Mouse (Mus musculus) layer of hippocampus, postnatal 14 days (tissue): ENCODE results near the gene Snx9. TPM values are rescaled to one million over a fixed set of nuclear protein-coding genes. Genes with fewer than 3 reads are reported as not detected.

Experiments used
- DNase-seq, 2 experiments: peaks; one replicate each; pipeline ENCODE4 v3.0.0; 2021 to 2022; ENCODE audit warnings: low spot score in 2 of 2, mixed read lengths in 1 of 2
- total RNA-seq, 2 experiments: library from RNA; stranded (reverse); gene quantifications; 2 replicates each; pipeline ENCODE4 v1.2.3; 2021

The Snx9 gene
- total RNA-seq, 2 experiments from 2014 or later, result 13.4 to 13.7 TPM

DNA sequence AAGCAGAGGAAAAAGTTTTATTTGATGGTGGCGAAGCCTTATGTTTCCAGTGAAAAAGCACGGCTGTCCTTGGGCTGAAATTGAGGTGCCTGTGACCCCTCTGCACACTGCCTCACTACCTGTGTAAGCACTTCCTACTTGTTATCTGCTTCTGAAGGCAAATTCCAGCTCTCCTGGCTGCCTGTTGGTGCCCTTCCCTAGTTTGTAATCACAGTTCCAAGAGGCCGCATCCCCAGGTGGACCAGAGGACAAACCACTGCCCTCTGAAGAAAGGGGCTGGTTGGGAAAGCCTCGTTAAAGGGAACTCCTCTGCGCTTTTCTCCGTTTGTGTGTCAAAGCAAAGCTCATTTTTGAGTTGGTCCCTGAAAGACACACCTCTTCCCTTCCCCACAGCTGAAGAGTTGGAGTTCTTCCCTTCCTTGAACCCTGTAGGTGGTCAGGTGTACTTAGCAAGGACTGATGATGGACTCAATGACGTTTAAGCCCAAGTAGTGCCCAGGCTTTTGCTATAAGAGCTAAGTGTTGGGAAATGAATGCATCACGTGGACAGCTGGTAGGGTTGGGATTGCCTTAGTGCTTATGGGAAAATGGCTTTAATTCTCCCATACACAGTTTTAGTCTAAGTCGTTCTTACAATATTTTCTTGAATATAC lies 2.0 kb downstream of the Snx9 start:
- DNase-seq, result no peak

DNA sequence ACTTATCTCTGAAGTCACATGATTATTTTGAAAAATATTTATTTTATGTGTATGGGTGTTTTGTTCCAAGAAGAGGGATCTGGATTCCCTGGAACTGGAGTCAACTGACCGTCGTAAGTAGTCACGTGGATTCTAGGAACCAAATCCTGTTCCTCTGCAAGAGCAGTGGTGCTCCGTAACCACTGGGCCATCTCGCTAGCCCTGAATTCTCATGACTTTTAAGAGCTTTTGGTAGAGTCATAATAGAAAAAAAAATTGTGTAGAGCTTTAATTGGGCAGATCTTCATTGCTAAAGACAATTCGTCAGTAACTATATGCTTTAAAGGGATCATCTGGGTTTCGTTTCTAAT lies 2.5 kb downstream of the Snx9 start:
- no peak for DNase-seq

DNA sequence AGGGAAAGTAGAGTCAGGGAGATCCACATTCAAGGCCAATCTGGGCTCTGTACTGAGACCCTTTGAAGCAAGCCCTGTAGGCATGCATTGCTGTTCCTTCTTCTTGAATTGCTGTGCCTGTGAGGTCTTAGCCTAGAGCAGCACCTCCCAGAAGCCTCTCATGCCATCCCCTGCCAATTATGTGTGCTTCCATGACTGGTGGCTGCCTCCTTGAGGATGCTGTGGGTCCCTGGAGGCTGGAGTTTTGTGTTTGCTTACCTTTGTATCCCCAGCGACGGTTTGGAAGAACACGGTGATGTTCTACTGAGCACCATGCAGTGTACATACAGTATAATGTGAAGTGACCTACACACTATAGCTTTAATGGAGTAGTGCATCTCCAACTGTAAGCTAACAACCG lies 4.2 kb downstream of the Snx9 start:
- DNase-seq, result no peak

DNA sequence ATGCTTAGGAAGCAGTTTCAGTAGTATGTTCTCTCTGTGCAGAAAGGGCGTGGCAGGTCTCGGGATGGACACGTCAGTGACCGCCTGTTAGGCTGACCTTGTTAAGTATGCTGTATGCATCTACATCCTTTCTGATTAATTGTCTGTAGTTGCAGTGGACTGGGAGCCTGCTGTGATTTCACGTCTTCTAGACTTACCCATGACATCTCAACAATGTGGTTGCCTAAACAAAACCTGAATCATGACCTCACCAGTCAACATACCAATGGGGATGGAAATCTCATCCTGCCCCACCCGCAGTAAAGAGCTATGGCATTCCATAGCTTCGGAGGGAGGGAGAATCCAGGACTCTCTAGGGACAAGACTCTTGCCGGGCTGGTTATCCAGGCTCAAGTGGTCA lies 5.0 kb downstream of the Snx9 start:
- DNase-seq, result no peak

DNA sequence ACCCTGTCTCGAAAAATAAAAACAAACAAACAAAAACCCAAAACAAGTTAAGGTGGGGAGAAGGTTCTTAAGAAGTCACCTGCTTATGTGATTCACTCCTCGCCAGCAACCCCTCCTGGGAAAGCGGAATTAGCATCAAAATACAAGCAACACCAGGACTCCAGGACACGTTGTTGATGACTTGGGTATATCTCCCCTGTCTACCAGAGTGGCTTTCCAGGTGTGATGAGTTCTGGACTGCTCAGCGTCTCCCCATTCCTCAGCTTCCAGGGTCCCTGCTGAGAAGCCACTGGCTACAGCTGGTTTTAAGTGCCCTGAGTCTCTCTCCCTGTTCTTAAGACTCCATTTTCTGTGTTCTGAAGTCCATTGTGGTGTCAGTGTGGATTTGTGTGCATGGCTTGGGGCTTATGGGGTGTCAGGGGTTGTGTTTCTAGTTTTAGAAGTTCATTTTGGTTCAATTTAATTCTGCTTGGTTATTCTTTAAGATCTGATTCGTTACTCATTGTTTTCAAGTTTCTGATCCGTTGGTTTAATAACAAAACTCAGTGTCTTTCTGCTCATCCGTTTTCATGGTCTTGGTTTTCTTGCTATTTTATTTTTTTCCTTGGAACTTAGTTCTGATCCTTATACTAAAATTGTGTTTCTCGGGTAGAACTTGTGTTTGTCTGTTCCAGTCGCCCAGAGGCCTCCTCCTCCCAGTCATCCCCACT lies 7.7 kb downstream of the Snx9 start:
- no peak for DNase-seq

DNA sequence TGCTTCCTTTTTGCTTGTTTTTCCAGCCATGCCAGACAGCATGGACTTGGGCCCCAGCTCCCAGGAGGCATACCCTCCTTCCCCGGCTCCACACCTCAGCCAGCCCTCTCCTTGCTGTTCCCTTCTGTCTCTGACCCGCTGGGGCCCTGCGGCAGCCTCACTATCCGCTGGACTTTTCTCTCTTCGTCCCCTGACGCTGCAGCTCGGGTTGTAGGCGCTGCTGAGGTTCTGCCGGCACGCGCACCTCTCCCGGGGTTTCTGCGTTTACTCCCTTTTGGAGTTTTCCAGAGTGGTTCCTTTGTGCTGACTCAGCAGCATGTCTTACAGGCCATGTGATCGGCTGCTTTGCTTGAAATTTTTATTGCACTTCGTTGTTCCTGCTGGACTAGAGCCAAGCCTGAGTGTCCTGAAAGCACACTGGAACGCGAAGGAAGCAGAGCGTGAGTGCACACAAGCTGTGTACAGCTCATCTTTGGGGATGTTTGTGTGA lies 8.3 kb downstream of the Snx9 start:
- peak; percentile 55 to 64 for DNase-seq

DNA sequence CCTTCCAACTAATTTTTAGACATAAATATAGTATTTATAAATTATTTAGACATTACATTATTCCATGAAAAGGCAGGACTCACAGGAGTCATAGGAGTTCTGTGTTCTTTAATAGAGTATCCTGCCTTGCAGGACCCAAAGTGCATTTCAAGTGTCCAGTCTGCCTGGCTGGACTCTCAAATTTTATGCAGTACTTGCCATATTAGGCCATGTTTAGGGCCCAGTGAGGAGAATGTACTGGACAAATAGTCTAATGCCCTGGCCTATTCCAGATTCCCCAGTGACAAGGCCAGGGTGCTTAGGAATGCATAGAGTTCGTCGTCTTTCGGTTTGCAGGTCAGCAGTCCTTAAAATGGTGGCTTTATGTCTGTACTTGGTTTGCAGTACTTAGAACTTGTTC lies 8.9 kb downstream of the Snx9 start:
- no peak for DNase-seq

DNA sequence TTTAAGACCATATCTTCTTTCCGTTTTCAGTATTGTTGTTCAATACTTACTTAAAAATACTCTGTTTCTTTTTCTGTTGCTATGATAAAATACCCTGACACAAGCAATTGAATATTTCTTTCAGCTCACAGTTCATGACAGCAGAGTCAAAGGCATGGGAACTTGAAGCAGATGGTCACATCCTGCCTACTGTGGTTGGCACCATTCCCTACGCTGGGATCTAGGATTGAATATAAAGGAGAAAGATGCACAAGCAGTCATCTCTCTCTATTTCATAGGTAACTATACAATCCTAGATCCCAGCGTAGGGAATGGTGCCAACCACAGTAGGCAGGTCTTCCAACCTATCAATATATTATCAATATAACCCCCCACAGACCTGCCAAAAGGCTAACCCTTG lies 9.3 kb downstream of the Snx9 start:
- DNase-seq, result no peak

DNA sequence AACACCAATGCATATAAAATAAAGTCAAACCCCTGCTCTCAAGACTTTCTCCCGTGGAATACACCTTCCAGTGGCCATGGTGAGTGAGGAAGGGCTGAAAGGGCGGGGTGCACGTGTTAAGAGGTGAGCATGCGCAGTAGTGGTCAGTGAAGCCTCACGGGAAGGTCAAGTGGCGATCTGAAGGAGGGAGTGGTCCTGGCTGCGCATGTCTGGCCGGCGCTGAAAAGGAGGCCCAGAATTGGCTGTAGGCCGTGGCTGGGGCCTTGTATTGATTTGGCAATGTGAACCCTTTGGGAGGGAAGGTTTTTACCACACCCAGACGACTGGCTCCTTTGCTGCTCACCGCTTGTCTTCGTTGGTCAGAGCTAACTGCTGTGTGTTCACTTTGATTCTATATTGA lies 12.8 kb downstream of the Snx9 start:
- DNase-seq, result no peak

DNA sequence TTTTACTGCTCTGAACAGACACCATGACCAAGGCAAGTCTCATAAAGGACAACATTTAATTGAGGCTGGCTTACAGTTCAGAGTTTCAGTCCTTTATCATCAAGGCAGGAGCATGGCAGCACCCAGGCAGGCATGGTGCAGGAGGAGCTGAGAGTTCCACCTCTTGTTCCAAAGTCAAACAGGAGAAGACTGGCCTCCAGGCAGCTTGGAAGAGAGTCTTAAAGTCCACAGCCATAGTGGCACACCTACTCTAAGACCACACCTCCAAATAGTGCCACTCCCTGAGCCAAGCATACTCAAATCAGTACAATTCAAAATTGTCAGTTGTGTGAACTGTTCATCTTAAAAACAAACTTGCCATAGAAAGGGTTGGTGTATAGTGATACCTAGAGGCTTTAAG lies 14.4 kb downstream of the Snx9 start:
- DNase-seq, result no peak

DNA sequence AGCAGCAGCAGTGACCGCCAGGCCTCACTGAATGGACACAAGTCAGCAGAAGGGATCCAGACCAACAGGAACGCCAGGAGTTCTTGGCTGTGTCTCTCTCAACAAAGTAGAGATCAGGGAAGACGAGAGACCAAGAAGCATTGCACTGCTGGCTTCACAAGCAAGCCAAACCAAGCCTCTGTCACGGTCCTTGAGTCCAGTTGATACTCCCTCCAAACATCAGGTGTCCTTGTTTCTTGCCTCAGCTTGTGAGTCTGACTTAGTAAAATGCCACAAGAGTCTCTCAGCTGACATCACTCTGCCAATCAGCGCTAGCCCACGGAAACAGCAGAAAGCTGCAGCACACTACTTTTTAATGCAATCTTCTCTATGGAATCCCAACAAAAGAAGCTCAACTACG lies 15.3 kb downstream of the Snx9 start:
- DNase-seq, result no peak

DNA sequence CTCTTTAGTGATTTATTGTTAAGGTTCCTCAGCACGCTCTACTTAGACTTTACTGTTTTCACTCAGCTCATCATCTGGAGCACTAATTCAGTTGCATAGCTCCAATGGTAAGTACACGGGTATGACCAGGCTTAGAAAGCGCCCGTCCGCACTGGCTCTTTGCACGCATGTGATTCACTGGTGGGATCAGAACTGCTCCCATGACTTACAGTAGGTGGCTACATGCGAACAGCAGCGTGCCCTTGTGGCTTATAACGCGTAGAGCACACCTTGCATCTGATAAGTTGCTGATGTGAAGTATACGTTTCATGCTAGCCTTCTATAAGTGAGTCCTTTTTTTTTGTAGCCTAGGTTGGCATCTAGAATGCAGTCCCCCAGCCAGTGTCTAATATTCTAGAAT lies 16.1 kb downstream of the Snx9 start:
- no peak for DNase-seq

DNA sequence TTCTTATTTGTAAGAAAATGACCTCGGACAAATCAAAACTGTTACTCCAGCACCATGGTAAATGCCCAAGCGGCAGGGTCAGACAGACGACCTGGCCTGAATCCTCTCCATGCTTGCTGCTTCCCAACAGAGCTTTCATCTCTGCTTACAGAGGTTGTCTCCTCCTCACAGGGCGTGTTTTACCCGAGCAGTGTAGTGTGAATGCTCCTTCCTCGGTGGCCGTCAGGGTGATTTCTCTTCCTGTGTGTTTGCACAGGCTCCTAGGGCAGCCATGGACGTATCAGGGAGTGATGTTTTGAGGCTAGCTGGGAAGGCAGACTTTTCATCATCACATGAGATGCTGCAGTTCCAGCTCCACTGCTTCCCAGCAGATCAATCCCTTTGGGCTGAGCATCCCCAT lies 17.1 kb downstream of the Snx9 start:
- DNase-seq, result no peak

DNA sequence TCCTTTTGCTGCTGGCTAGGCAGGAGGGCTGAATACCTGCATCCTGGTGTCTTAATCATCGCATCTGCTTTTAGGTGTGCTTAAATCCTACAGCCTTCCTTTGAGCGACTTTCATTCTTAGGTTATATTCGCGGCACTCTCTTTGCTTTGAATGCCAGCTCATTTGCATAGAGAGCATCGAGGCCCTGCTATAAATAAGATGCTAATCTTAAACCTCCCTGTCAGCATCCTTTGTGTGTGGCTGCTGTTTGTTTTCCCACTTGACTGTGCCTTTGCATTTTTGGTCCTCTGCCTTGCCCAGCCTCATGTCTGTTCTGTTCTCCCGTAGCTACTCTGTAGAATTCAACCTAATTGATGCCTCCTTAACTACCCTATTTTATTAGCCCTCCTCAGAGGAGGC lies 21.2 kb downstream of the Snx9 start:
- DNase-seq, result no peak

DNA sequence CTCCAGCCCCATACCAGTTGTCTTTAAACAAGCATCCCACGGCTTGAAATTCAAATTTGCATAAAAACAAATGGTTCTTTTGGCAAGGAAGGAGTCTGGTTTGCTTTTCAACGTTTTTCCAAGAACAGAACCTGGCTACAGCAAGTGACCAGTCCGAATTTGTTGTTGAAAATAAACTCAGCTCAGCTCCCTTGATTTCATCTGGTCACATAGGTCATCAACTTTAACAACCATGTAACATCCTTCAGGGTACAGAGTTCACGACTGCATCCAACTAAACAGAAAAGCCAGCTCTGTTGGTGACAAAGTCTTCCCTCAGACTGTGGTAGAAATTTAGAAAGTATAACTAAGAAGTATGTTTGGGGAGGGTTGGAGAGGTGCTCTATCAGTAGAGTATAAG lies 21.7 kb downstream of the Snx9 start:
- no peak for DNase-seq

DNA sequence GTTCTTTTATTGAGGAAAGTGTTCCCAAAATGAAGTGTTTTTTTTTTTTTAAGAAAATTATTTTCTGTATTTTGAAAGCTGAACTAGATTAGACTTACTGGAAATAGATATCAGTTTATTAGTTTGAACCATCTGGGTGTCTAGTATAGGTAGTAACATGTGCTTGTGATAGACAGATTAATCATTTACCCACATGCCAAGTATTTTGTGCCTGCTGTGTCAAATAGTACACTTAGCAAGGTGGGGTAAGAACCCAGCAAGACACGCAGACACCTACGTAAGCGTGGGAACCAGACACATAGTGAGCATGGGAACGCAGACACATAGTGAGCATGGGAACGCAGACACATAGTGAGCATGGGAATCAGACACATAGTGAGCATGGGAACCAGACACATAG lies 22.6 kb downstream of the Snx9 start:
- no peak for DNase-seq

DNA sequence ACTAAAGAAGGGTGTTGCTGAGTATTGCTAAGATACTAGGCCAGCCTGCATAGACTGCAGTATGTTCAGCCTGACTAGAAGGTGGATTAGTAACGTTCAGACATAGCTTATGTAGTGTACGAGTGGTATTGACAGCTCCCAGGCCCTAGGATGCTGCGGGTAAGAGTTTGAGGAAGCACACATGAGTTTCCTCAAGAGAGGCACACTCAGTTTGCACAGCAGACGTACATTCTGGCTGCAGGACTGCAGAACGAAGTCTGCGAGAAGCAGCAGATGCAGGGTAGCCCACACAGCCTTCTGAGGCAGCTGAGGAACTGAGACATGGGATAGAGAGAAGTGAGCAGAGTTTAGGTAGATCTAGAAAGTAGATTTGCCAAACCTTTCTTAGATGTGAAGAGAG lies 26.3 kb downstream of the Snx9 start:
- DNase-seq, result no peak

DNA sequence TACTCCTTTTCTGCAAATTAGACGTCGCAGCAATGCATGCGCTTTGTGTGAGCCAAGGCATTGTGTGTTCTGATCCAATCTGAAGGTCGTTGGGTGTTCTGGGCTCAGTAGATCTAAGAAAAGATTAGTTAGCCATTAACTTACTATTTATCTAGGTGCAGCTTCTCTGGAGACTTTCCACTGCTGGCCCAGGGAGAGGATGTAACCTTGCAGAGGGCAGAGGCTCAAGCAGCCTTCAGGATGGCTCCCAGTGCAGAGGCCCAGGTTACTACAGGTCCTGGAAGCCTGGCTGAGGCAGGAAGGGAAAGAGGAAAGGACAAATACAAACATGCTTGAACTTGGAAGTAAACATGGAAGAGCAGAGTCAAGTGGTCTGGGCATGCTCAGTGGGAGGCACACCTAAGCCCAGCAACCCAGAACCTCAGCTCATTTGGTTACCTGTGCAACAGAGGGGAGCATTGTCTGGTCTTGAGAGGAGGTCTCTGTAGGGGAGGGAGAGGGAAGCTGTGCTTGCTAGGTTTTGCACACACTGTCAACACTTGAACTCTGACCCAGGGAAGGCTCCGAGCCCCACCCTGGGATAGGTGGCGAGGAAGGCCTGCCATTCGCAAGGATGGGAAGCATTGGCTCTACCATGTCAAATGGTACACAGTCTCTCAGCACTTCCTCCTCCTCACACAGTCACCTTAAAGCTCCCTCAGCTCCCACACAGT lies 27.3 kb downstream of the Snx9 start:
- DNase-seq, result no peak

DNA sequence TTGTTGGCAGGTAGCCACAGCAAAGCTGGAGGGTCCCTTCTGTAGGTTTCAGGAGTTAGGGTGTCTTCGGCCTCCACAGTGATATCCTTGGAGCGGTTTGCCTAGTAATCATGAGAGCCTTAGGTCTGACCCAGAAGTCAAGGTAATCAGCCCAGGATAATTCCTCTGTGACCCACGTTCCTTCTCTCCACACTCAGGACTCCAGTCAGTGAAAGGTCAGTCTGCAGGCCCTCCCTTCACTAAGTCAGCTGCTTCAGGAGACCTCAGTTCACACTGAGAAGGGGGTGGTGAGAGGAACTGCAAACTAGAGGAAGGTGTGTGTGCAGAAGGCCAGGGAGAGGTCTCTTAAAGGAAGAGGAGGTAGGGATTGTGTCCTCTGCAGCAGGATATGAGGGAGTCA lies 28.3 kb downstream of the Snx9 start:
- DNase-seq, result no peak

DNA sequence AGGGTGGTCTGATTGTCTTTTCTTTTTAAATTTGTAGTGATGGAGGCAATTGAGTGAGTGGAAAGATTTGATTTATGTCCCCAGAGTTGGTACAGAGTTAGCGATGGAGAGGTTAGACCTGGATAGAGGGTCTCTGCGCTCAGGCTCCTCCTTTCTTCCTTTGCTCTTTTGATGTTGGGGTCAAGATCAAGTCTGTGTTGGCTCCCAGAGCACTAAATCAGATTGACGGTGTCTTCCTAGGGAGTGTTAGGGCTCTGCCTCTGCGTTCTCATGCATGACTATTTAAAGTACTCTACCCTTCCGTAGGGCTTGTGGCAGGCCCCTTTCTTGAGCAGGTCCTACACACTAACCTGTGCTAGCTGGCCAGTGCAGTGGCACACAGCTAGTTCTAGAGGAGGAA lies 28.9 kb downstream of the Snx9 start:
- DNase-seq, result no peak

DNA sequence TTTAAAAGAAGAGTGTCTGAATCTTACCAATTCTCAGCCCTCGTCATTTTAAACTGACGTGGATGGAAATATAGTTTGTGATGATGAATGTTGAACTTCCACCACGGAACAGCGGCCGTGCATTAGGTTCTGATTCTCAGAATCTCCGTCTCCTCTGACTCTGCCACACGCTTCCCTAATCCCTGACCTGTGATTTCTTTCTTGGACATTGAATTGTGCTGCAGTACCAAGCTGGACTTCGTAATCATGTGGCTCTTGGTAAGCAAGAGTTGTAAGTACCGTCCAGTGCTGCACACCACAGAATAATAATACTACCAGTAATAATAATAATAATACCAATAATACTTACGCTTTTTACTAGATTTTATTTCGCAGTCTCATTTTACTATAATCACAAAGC lies 29.6 kb downstream of the Snx9 start:
- no peak for DNase-seq

DNA sequence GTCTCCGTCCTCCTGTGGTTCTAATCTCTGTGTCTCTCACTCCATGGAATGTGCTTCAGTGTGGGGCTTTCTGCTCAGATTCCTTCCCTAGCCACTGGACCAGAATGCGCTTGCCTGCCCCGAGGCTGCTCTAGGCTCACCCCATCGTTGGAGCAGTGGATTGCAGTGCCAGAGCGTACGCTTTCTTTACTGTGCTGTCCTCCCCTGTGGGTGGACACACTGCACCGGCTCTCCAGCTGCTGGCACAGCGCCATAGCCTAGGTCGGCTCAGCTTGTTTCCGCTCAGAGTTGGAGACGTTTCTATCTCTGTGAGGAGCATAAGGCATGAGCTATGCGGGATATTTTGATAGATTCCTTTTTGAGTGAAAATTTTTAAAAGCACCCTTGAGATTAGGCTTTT lies 31.4 kb downstream of the Snx9 start:
- DNase-seq, result no peak

DNA sequence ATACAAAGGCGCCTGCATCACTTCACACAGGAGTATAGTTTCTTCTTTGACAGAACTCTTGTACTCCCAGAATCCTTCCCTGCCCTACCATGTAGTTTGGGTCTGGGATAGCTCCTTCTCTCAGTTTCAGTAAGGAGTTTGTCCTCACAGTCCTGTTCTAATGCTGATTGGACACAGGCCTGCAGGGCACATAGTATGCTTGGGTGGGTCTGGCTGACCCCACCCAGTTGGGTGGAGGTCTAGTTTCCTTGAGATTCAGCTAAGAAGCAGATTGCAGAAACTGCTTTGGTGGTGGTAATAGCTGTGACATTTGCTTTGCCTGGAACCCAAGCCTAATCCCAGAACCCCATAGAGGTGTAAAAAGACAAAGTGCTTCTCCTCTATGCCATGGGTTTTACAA lies 33.4 kb downstream of the Snx9 start:
- no peak for DNase-seq
